Mouse (Mus musculus) megakaryocyte, embryonic 14.5 days (primary cell): Measurements from ENCODE around the gene Ascl5.

Source experiments
- FLI1 ChIP-seq: IDR thresholded peaks from 2 replicates; pipeline ENCODE4 v1.6.1; 2012; ENCODE audit warnings: low read length, inconsistent platforms, mixed read lengths
- GATA1 ChIP-seq: IDR thresholded peaks from 3 replicates; pipeline ENCODE4 v1.6.1; 2012; ENCODE audit warnings: mixed read lengths, low read length, inconsistent platforms, borderline replicate concordance

DNA sequence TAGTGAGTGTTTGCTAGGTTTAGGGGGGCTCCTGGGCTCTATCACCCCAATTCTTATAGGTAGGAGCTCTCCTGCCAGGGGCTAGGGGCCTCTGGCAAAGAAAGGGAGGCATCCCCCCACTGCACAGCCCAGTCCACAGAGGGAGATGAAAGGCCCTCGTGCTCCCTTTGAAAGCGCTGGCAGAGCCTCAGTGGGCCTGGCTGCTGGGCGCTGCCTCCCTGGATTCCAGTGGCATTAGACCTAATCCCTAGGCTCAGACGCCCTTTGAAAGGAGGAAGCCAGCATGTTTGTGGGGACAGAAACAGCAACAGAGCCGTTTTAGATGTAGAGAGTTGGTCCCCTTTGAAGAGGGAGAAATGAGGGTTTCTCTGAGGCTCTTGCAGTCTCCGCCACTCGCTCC is 20.4 kb upstream of the Ascl5 start:
- TF ChIP-seq GATA1, result no peak
- no peak for TF ChIP-seq FLI1
